Mouse (Mus musculus) adrenal gland, adult 8-10 months (tissue): ENCODE data around the gene Naaladl2. TPM values are rescaled to one million over a fixed set of nuclear protein-coding genes. Genes with fewer than 3 reads are reported as not detected.
"Not testable (repeated sequence)": the region's sequence is repeated elsewhere in the genome, so short reads cannot be mapped to it uniquely, and the experiment has no call there.

Source experiments
- DNase-seq: peaks from one replicate; pipeline ENCODE4 v3.0.0; 2022
- total RNA-seq, 4 experiments: library from RNA; stranded (reverse); gene quantifications; 2 replicates each; pipeline ENCODE4 v1.2.4; 2022

The Naaladl2 gene
- total RNA-seq, 4 experiments from 2014 or later = 2.8 to 4.7 (median 3.2) TPM

- DNase-seq = no peak
Measured at GRCm38 (mm10) chr3:24314658-24315297, 829.3 kb downstream of the Naaladl2 start.

GRCm38 (mm10) chr3:24225418-24225817 lies 918.6 kb downstream of the Naaladl2 start:
- no peak for DNase-seq

- no peak for DNase-seq
Measured at GRCm38 (mm10) chr3:24217476-24217875, 926.6 kb downstream of the Naaladl2 start.

- DNase-seq = no peak
Measured at GRCm38 (mm10) chr3:24166531-24166930, 977.5 kb downstream of the Naaladl2 start.

GRCm38 (mm10) chr3:24163992-24164391 lies 980.1 kb downstream of the Naaladl2 start:
- no peak for DNase-seq

- DNase-seq = not testable (repeated sequence)
Measured at GRCm38 (mm10) chr3:24151086-24151815, 992.8 kb downstream of the Naaladl2 start.

GRCm38 (mm10) chr3:24142808-24143207 lies 1001.3 kb downstream of the Naaladl2 start:
- DNase-seq = no peak

GRCm38 (mm10) chr3:24138002-24138401 lies 1006.1 kb downstream of the Naaladl2 start:
- no peak for DNase-seq

- no peak for DNase-seq
Measured at GRCm38 (mm10) chr3:24126200-24126599, 1017.9 kb downstream of the Naaladl2 start.

- DNase-seq = no peak
Measured at GRCm38 (mm10) chr3:24124034-24124433, 1020.0 kb downstream of the Naaladl2 start.

- DNase-seq = no peak
Measured at GRCm38 (mm10) chr3:24118136-24118535, 1025.9 kb downstream of the Naaladl2 start.

GRCm38 (mm10) chr3:24114849-24115248 lies 1029.2 kb downstream of the Naaladl2 start:
- no peak for DNase-seq

- DNase-seq = no peak
Measured at GRCm38 (mm10) chr3:24113360-24113759, 1030.7 kb downstream of the Naaladl2 start.

GRCm38 (mm10) chr3:24106391-24106790 lies 1037.7 kb downstream of the Naaladl2 start:
- DNase-seq = no peak

GRCm38 (mm10) chr3:24079761-24080160 lies 1064.3 kb downstream of the Naaladl2 start:
- no peak for DNase-seq

GRCm38 (mm10) chr3:24071169-24071797 lies 1072.8 kb downstream of the Naaladl2 start:
- DNase-seq = peak; percentile 3

- no peak for DNase-seq
Measured at GRCm38 (mm10) chr3:24070424-24071168, 1073.5 kb downstream of the Naaladl2 start.

GRCm38 (mm10) chr3:24048217-24048616 lies 1095.8 kb downstream of the Naaladl2 start:
- DNase-seq = no peak

- DNase-seq = no peak
Measured at GRCm38 (mm10) chr3:24001741-24002140, 1142.3 kb downstream of the Naaladl2 start.

- DNase-seq = no peak
Measured at GRCm38 (mm10) chr3:23973727-23974126, 1170.3 kb downstream of the Naaladl2 start.

- no peak for DNase-seq
Measured at GRCm38 (mm10) chr3:23972747-23973667, 1171.1 kb downstream of the Naaladl2 start.
